Mouse (Mus musculus) lung, postnatal 14 days (tissue): ENCODE measurements around the gene Tnip1.

Experiments used
- DNase-seq: peaks from one replicate; pipeline ENCODE4 v3.0.0; 2021

The Tnip1 gene

DNA sequence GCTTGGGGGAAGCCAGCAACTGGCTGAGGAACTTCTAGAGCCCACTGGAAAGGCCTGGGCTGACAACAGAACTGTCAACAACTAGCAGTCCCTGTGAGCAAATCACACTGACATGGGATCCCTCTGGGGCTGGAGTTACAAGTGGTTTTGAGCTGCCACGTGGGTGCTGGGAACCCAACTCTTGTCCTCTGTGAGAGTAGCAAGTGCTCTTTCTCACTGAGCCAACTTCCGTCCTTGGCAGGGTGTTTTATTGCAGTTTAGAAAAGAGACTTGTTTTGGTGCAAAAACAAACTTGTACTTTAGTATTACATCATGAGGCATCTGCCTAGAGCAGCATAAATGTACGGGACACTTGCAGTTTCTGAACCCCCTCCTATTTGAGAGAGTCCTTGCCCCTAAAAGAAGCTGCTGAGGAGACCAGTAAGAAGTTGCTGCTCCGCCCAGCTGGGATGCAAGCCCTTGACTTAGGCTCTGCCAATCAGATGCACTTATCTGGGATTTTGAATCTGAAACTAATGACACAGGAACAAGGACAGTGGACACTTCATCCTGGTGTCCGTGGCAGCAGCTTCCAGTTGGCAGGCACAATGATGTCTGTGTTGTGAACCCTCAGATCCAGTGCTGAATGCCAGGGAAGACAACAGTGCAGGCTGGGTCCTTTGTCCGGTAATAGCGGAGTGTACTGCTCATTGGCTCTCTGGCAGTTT is 90.7 kb downstream of the Tnip1 start:
- DNase-seq: no peak

DNA sequence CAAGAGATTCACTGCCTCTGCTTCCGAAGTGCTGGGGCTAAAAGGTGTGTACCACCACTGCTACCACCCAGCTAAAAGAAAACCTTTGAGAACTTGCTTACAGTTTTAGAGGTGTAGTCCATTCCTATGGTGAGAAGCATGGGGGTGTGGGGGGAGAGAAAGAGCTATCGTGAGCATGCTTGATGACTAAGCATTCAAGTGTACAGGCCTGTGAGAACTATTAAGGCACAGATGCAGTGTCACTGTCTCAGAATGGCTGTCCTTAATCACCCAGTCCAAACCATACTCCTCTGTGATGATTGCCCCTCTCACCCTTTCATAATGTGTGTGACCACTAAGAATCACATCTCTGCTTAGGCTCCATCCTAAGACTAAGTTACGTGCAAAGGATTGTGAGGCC is 93.4 kb downstream of the Tnip1 start:
- no peak for DNase-seq

DNA sequence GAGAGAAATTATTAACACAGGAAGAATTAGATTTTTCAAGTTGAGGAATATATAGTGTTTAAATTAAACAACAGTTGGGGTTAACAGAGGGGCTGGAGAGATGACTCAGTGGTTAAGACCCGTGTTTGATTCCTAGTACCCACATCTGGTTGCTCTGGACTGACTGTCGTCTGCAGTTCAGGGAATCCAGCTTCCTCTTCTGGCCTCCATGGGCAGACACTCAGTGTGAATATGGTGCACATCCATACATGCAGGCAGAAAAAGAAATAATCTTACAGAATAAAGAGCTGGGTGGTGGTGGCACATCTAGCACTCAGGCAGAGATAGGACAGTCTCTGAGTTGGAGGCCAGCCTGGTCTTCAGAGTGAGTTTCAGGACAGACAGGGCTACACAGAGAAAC is 94.3 kb downstream of the Tnip1 start:
- no peak for DNase-seq

DNA sequence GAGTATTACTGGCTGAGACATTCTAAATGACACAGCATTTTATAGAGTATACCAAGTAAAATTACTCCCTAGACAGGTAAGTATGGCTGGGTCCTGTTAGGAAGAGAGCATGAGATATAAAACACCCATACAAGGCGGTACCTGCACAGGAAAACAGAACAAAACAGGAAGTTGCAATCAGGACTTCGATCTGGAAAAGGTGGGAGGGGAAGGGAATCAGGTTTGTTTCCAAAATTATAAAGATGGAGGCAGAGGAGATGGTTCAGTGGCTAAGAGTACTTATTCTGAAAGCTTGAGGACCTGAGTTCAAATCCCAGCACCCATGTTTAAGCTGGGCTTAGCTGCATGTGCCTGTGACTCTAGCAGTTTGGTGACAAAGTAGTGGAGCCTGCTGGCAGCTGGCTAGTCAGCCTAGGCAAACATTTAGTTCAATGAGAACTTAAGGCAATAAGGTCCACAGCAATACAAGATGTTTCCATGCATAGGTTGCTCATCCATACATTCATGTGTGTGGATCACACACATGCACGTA is 94.7 kb downstream of the Tnip1 start:
- DNase-seq: no peak

DNA sequence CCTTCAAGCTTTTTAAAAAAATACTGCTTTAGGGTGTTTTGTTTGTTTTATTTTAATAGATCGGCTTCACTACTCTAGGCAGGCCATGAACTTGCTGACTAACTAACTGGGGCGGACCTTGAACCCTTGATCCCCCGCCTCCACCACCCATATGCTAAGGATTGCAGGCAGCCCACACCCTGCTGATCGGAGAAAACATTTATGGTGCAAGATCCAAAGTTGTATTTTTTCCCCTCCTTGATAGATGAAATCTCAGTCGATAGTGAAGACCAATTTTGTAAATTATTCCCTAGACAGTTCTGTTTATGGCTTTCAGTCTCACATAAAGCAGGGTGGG is 95.7 kb downstream of the Tnip1 start:
- no peak for DNase-seq

DNA sequence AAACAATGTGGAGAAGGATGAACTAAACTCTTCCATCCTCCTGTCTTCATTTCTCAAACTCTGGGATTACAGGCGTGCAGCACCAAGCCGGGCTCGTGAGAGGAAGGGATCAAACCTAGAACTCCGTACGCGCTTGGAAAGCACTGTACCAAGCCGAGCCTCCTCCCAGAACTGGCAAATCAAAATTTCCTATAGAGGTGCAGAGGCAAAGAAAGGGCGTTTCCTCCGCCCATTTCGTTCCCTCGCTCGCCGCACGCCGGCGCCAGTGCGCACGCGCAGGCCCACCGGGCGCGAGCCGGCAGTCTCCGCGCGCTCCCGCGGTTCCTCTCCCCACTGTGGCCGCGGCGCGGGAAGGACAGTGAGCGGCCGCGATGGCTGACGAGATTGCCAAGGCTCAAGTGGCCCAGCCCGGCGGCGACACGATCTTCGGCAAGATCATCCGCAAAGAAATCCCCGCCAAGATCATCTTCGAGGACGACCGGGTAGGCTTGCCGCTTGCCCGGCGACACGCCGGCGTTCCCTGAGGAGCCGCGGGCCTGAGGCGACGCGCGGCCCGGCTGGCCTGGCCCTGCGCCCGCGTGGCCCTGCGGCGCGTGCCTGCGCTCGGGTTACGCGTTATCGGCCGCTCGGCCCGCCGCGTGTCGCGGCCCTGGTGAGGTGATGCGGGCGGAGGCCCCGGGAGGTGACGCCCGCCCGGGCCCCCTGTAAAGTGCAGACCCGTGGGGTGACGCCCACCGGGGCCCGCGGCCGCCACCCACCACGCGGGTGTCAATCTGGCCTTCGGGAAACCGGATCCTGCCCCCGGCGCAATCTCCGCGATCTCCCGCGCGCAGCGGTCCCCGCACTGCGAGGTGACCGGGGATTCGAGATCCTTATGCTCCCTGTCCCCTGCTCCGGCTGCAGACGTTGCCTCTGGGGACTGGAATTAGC is 96.3 kb downstream of the Tnip1 start, which contains the start of gene Hint1:
Hint1 (plus strand) TSS at position 265 of the 930 bp plus-strand sequence.
- DNase-seq: peak; percentile 92

DNA sequence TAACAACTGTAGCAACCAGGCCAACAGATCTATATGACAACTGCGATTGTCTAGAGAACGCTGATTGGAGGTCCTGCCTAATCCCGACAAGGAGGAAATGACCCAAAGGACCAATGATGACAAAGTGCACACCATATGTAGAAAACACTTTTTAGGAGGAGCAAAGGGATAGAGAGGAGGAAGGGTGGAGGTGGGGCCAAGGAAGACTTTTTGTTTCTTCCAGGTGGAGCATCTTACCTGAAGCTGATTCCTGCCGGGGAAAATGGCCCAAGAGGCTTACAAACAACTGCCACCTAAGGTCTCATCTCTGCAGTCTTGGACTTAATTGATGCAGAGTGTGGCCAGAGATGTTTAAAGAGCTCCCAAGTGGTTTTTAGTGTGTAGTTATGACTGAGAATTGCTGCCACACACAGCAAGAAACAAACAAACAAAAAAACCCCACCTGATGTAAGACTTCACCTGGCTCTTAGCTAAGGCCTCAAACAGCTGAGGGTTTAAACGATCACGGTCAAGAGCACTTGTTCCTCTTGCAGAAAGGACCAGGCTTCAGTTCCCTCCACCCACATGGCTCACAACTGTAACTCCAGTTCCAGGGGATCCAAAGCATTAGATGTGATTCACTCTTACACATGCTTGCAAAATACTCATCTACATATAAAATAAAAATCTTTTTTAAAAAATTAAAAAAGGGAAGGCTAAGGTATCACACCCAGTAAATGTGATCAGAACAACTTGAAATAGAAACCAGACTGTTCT is 97.2 kb downstream of the Tnip1 start:
- DNase-seq: no peak

DNA sequence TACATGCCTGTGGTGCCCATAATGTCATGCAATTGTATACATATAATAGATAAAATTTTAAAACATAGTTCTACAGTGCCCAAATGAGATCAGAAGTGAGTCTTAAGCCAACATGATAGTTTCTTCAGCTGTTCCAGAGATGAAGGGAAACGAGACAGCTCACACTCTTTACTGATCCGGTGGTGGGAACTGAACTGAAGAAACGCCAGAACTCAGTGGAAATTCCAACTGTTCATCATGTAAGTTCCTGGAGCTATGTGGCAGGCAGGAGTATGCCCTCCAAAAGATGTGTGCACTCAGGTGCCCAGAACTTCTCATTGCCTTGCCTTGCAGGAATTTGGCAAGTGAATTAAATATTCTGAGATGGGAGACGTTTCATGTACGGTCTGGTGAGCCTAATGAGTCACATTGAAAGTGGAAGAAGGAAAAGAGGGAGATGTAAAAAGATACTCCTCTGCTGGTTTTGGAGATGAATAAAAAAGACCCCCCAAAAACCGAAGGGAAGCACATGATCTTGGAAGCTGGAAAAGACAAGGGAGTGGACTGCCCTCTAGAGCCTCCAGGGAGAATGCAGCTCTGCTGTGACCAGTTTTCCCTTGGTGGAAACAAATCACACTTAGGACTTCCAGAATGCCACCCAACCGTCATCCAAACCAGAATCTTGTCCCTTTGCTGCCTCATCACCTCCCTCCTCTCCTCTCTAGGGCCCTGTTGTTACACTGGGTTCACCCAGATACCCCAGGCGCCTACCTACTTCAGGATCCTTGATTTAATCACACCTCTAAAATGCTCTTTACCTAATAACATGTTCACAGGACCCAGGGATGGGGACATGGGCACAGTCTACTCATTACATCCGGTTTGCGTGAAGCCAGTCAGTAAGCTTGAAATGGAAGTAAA is 99.8 kb downstream of the Tnip1 start:
- DNase-seq: peak; percentile 67

DNA sequence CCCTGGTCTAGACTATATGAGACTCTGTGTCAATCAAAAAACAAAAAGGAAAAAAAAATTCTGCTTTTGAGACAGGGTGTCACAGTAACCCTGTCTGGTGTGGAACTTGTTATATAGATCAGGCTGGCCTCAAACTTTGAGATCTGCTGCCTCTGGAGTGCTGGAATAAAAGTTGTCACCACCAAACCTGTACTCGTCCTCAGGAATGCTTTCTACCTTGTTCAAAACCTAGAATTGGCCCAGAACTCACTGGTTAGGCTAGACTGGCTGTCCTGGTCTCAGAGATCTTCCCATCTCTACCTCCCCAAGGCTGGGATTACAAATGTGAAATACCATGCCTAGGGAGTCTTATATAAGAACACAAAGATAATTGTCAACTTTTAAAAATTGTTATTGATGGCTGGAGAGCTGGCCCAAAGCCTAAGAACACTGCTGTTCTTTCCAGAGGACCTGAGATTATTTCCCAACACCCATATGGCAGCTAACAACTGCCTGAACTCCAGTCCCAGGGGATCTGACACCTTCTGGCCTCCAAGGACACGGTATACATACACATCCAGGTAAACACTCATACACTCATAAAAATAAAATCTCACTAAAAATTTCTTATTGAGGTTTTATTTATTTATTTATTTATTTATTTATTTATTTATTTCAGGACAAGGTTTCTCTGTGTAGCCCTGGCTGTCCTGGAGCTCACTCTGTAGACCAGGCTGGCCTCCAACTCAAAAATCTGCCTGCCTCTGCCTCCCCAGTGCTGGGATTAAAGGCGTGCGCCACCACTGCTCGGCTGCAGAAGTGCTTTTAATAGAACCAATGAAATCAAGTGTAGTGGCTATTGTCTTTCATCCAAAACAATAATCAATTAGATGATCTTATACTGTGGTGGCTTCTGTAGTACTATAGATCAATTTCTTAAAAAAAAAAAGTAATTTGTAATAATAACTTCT is 101.0 kb downstream of the Tnip1 start:
- no peak for DNase-seq
